Mouse (Mus musculus) layer of hippocampus, adult 18-20 months (tissue): ENCODE measurements around the gene Usp28. TPM values are rescaled to one million over a fixed set of nuclear protein-coding genes. Genes with fewer than 3 reads are reported as not detected.
"Not testable (repeated sequence)": the region's sequence is repeated elsewhere in the genome, so short reads cannot be mapped to it uniquely, and the experiment has no call there.

Experiments used
- DNase-seq, 2 experiments: peaks; one replicate each; pipeline ENCODE4 v3.0.0; 2022; ENCODE audit warnings: low spot score in 2 of 2
- long read RNA-seq: library from polyadenylated mRNA; stranded (forward); transcript quantifications from one replicate; pipeline ENCODE4 v2.0.0, GENCODE M21; 2021
- total RNA-seq, 2 experiments: library from RNA; stranded (reverse); gene quantifications; 2 replicates each; pipeline ENCODE4 v1.2.3; 2021

The Usp28 gene
- total RNA-seq: 10 to 100 TPM; 26.7 to 31.9 TPM
- long read RNA-seq, full-length matches to known transcripts: 4 of 30 reads
- long read RNA-seq, partial matches to known transcripts: 6 of 30 reads
- long read RNA-seq, other reads (novel, unspliced or antisense): 20 of 30 reads

DNA sequence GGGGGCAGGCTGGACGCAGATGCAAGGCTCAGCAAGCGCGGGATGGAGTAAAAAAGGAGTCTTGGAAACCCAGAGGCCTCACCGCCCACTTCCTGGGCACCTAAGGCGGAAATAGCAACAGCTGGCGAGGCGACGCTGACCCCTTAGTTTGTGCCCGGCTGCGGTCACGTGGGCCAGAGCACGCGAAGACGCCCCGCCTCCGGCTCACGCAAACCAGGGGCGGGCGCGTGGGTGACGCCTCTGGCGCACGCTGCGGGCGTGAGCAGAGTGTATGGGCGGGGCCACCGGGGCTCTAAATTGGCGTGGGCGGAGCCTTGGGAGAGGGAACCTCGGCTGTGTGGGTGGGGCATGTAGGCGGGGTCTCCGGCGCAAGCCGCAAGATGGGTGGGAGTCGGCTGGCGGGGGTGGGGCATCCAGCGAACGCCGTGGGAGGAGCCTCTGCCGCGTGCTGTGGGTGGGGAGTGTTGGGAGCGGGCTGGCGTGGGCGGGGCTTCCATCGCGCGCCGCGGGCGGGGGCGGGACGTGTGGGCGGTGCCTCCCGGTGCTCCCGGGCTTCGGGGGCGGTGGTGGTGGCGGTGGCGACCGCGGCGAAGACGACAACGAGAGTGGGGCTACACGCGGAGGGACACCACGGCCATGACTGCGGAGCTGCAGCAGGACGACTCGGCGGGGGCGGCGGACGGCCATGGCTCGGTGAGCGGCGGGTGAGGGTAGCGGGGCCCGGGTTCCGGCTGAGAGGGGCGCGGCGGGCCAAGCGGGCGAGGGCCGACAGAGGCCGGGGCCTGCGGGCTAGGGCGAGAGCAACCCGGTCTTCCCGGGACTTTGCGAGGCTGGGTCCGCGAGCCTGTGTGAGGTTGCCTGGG lies at the start of gene Usp28:
TSS of gene Usp28 (plus strand) at position 531 of the 863 bp plus-strand sequence.
- peak; percentile 95 to 97 for DNase-seq

DNA sequence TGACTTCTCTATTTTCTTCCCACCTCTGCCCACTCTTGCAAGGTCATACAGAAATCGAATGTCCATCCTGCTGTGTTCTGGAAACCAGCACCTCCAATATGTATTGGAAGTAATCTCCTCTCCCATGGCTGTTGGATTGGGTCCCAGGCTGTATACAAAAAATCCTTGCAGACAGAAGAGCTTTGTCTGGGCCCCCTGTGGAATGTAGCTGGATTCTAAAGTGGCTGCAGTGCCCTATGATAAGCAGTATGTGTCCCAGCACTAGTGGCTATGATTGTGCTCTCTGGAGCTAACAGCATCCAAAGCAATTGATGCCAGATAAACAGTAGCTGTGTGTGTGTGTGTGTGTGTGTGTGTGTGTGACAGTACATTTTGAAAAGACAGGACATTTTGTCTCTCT lies 42.8 kb upstream of the Usp28 start:
- DNase-seq: no peak

DNA sequence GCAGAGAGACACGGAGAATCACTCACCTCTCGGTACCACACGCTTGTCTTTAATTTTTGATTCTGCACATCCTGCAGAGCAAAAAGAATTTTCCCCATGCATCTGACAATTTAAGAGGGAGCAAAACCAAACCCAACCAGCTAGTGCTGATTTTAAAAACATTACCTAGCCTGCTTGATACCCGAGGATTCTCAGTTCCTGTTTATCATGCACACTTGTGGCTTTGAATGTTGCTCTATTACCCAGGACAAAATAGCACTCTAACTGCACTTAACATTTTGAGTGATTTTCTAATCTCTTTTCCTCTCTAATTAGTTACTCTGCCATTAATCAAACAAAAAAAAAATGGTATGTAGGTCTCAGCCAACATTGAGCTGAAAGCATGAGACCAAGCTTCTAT lies 37.6 kb upstream of the Usp28 start:
- no peak for DNase-seq

DNA sequence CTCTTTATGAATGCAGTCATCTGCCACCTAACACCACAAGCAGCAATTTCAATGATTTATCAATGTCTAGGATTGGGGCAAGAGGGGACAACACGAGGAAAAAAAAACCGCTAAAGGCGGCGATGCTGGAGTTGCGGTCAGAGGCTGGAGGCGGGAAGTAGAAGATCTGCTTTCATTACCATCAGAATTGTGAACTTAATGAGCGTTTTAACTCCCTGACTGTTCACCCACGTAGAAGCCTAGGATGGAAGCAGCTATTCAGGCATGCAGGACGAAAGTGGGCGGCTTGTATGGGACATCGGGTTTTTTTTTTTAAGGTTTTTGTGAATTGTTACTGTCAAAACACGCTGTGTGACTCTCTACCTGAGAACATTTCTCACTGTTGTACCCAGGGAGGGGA lies 23.9 kb upstream of the Usp28 start:
- DNase-seq: no peak

DNA sequence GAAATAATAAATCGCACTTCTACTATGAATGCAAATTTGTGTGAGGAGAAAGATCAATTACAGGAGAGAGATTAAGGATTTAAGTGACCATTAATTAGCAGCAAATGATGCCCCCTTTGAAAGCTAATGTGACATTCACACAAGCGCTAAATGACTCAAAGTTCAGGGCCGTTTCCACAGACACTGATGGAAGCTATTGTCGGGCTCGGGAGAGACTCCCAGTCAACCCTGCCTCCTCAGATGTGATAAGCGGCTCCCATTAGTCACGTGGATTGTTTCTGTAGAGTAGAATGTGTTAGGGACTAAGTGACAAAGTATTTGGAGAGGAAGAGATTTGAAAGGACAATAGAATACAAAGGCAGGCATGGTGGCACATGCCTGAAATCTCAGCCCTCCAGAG lies 23.0 kb upstream of the Usp28 start:
- no peak for DNase-seq

DNA sequence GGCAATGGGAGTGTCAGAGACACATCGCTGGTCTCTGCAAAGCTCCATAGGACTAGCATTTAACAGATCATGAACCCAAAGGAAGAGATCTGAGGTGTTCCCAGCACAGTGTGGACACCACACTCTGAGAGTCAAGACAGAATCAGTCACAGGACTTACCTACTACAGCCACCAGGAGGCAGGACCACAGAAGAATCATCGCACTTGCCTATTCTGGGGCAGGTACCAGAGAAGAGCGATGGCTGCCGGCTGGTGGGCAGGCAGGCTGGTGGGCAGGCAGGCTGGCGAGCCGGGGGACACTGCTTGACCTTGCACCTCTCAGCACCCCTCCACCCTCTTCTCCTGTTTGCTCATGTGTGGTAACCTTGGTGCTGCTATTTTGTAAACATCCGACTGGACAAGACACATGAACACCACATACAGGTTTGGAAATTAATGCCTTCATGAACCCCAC lies 20.6 kb upstream of the Usp28 start, which contains the start of gene Htr3b:
TSS of gene Htr3b (minus strand) at position 404 of the 454 bp plus-strand sequence.
- DNase-seq: no peak

DNA sequence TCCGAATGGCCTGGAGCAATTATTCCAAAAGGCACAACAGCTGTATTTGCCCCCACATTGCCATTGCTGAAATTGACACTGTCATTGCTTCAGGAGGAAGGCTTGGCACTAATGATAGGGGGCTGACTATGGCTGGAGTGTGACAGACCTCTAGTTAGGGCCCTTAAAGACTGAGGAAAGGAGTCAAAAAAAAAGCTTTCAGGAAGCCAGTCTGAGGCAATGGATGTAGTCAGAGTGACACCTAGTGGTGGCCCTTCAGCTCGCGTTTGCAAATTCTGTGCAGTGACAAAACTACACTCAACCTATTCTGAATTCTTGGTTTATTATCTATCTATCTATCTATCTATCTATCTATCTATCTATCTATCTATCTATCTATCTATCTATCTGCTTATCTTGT lies 12.7 kb upstream of the Usp28 start:
- peak; percentile 34 to 76 for DNase-seq

DNA sequence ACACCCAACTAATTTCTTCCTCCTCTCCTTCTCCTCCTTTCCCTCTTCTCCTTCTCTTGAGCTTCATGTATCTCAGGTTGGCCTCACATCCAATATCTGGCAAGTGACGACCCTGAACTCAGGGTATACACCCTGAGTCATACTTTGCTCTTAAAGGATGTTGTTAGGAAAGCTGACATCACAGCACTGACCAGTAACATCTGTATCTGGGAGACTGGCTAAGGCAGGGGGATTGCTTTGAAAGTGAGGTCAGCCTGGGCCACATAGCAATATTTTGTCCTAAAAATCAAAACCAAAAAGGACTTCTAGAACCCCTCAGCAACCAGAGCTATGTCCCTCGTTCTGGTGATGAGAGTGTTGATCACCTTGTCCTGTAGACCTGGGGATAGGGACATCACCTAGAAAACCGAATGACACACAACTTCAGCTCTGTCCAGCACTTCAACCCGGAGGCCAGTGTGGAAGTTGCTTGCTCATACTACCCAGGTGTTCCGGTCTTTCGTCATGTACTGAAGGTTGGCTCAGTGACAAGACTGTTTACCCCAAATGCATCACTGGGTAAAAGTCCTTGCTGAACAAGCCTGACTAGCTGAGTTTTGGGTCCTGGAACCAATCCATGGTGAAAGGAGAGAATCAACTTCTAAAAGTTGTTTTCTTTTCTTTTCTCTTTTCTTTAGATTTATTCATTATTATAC lies 8.4 kb upstream of the Usp28 start:
- DNase-seq: no peak

DNA sequence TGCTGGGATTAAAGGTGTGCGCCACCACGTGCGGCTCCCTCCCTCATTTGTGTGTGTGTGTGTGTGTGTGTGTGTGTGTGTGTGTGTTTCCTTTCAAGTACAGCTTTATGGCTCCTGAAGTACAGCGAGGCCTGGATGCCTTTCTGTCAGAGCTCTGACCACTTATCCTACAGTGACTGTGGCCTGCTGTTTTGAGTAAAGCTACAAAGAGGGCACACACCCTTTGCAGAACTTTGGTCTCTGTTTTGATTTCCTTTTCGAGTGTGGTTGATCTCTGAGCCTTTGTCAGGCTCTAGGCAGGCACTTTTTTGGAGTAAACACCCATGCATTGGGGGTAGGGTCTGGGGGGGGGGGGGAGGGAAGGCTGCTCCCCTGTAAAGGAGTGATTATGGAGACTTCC lies 4.8 kb upstream of the Usp28 start:
- no peak for DNase-seq

DNA sequence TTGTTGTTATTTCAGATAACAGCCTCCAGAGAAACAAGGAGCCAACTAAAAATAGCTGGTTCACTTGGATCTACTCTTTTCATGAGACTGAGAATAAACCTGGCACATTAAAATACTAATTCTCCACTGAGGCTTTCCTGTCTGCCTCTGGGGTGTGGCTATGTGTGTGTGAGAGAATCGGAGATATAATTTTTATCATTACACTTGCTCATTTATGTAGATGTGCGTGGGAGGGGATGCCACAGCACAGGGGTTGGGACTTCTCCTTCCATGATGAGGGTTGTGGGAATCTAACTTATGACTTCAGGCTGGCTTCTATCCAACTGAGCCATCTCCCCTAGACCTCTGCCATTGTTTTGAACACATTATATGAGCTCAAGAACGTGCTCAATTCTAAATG lies 4.4 kb upstream of the Usp28 start:
- no peak for DNase-seq

DNA sequence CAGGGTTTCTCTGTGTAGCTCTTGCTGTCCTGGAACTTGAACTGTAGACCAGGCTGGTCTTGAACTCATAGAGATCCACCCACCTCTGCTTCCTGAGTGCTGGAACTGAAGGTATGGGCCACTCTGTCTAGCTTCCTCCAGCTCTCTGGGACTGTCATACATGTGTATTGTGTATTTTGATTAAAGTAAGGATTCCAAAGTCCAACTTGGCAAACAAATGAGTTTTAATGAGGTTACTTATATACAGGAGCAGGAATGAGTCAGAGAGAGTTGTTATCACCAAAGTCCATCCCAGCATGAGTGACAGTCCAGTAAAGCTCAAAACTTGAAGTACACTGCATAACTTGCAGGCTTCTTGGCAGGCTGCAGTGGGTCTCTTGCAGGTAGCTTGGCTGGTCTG lies 3.3 kb upstream of the Usp28 start:
- no peak for DNase-seq

DNA sequence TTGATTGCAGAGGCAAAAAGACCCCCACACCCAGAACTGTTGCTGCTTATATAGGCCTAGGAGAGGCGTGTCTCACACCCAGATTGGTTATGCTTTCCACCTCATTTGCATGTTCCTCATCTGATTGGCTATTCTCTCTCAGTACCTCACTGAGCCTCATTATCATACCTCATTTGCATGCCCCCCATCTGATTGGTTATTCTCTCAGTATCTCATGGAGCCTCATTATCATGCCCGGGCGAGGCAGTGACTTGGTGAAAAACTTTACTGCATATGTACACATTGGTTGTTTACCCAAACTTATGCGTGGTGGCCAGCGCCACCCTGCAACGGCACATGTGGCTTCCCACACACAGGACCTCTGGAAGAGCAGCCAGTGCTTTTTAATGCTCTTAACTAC lies 1.4 kb upstream of the Usp28 start:
- DNase-seq: not testable (repeated sequence)

DNA sequence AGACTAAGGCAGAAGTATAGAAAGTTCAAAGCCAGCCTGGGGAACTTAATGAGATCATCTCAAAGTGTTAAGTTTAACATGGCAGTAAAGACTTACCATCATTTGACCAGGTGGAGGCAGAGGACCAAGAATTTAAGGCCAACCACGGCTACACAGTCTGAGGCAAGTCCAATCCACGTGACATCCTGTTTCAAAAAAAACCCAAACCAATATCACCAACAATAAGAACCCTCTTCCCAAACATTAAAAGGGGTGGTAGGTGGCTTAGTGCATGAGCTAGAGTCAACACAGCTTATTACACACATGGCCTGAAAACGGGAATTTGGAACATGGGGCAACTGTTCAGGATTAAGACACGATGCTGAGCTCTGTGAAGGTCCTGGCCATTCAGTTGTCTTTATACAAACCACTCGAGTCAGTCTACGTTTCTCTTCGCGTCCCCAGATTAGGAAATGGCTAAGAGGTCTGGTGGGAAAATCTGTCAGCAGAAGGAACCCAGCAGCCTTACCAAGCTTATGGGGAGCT lies 793 bp upstream of the Usp28 start:
- no peak for DNase-seq

DNA sequence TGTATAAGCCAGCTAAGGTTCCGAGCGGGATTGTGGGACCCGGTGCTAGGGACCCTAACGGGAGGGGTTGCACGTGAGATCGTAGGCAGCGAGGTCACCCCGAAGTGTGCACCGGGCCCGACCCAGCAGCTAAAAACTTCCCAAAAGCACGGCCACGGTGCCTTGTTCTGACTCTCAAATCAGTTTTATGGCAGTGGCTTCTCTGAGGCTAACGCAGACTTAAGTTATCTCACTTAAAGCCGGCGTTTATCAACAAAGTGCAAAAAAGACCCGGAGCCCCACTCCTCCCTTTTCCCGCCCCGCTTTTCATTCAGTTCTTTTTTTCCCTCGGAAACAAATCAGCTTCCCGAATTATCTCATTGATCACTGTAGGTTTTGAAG lies 523 bp downstream of the Usp28 start:
- no peak for DNase-seq

DNA sequence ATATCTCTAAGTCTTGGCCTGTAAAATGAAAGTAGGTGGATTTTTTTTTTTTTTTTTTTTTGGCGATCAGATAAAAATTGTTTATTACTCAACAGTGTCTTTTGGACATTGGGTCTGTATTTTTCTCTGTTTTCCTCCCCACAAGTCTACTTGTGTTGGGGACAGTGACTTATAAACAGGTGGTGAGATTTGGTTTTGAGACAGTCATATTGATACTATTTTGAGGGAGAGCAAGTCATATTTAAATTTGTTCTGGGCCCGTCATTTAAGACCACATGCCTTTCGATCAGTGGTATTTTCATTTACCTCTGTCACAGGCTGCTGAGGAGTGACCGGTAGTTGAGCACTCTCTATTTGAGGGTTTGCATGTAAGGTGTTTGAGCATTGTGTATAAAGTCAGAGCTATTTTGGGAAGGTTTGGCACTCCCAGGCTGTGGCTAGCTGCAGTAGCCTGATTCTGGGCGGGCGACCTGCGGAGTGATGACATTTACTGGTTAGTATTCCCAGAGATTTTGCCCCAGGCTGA lies 1.5 kb downstream of the Usp28 start:
- no peak for DNase-seq

DNA sequence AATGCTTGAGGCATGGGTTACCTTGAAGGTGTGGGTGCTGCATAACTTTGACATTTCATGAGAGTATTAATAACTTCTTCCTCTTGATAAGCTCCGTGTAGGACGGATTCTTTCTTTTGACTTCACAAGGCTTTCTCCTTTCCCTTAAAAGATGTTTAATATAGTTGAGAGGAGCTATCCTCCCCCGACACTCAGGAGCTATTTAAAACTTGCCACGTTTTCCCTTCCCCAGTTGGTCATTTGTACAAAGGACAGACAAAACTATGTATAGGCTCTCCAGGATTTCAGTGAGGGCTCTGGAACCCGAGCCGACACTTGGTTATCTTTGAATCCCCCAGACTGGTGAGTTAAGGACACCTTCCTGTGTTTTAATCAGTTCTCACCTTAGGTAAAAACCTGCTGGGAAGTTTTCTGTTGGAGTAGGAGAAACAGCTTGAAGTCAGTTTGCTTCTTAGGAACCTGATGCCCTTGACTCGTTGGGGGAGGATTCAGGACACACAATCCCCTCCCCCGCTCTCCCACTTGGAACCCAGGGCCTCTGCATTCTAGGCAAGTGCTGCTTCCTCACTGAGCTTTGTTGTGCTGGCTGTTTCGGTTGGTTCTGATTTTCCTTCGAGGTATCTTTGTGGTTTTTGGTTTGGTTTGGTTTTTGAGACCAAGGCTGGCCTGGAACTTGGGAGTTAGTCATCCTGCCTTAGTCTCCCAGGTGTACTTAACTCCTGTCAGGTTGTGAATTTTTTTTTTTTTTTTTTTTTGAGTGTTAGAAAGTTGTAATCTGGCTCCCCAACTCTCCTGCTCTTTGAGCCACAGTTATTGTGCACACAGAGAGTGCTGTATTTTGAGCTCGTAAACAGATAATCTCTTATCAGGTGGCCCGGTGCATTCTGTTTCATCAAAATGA lies 2.3 kb downstream of the Usp28 start:
- DNase-seq: no peak

DNA sequence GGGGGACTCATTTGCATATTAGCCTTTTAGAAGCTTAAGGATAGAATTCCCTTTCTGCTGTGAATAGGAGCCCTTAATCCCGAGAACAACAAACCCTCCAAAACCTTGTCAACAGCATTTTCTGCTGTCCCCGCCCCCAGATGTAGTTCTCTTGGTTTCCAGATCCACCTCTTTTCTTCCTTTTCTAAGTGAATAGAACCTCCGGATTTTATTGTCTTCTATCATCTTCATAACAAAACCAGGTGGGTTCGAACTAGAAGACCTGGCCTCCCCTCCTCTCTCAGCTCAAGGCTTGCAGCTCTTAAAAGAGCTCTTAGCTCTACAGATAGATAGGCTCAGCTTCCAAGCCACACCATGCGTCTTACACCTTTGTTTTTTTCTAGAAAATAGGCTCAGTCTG lies 6.5 kb downstream of the Usp28 start:
- no peak for DNase-seq

DNA sequence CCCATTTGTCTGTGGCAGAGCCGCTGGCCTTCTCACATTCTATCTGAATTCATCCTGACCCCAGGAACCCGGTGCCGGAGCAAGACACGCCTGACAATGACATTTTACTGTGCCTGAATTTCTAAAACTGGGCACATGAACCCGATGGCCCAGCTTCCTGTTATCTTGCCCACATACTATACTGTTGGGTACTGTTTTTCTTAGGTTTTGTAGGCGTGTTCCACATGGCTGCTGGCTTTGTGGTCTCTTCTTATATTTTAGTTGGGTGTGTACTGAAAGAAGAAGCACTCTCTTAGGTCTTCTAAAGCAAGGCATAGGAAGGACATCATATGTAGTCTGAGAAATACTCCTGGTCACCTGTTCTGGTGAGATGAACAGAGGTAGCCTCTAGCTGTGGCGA lies 9.6 kb downstream of the Usp28 start:
- DNase-seq: no peak

DNA sequence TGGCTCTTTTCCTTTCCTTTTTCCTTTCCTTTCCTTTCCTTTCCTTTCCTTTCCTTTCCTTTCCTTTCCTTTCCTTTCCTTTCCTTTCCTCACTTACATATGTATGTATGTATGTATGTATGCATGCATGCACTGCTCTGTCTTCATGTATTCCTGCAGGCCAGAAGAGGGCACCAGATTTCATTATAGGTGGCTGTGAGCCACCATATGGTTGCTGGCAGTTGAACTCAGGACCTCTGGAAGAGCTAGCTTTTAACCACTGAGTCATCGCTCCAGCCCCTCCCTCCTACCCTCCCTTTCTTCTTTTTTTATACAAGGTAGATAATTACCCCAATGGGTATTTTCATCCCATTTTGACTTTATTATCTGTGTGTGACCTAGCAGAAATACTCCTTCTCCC lies 10.6 kb downstream of the Usp28 start:
- DNase-seq: no peak

DNA sequence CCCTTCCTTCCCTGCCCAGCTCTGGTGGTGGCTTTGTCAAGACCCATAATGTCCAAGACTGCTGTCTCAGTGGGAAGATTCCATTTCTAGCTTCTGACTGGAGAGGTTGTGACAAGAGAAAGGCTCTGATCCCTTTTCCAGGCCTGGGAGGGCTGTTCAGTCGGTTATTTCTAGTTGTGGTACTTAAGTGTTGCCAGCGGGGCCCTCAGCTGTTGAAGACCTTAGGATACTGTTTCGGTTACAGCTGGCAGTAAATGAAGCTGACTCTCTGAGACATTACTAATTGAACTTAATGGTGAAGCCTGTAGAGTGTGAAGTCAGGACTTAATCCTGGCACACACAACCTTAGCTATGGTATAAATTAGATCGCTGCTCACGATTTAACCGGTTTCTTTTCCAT lies 14.1 kb downstream of the Usp28 start:
- no peak for DNase-seq

DNA sequence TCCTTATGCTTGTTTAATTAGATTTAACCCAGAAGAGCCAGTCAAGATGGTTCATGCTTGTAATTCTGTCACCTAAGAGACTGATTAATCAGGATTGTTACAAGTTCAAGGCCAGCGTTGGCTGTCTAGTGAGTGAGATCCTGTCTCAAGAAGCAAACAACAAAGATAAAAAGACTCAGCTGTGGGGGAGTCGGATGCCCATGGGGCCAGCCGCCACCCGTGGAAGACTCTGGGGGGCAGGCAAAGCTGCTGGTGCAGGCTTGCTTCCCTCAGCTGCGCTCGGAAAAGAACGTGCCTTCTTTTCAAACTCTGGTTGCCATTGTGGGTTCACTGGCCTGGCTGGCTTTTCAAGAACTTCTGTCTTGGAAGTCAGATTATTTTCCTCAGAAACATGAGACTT lies 30.6 kb downstream of the Usp28 start:
- DNase-seq: no peak
